Mouse (Mus musculus) testis, postnatal 10 days (tissue): ENCODE measurements at regions not wholly inside any gene's neighbourhood (a gene's known extent, or its start where the extent isn't known, plus 50 kb on each side); places are given as distances from the start of the nearest gene placed in this dataset.

ENCODE experiments used
- DNase-seq: peaks from one replicate; pipeline ENCODE4 v3.0.0; 2021; ENCODE audit warnings: low spot score

DNA sequence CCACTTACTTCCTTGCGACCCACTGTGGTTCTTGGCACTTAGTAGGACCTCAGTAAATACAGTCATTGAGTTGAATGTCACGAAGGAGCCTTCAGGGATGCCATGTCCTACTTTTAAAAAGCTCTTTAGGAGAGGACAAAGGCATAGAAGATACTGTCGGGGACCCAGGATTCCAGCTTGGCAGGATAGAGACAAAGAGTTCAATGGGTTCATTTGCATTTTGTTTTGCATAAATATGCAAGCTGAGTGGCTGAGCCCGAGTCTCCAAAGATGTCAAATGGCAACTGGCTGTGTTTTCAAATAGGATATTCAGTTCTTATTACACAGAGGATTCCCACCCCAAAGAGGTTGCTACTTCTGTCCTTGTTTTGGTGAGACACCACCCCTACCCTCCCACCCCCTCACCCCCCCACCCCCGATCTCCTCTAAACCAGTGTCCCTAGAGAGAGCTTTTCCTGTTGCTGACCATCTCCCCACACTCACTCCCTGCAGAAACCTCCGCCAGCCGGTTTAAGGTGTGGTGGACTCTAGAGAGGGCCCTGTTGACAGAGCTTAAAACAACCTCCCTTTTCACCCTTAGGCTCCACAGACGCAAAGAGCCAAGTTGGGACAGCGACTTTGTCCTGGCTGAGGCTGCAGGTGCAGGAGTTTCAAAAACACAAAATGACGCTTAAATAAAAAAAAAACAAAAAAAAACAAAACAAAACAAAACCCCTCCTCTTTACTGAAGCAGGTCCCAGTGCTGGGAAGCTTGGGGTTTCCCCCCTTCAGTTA lies 57.9 kb downstream of the Sox9 start:
- no peak for DNase-seq

DNA sequence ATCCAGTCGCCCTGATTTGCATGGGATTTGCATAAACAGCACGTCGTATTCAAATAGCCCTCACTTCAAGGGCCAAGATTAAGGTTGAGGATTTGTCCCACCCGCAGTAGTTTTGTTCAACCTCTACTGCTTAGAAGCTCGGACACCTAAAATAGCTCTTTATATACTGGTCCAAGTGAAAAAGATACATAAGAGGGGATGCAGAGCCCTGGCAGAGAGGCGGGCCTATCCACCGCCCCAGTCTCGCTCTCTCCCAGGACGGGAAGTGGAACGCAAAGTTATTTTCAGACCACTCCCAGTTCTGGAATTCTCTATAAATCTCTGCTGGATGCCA lies 58.4 kb downstream of the Sox9 start:
- DNase-seq: no peak

DNA sequence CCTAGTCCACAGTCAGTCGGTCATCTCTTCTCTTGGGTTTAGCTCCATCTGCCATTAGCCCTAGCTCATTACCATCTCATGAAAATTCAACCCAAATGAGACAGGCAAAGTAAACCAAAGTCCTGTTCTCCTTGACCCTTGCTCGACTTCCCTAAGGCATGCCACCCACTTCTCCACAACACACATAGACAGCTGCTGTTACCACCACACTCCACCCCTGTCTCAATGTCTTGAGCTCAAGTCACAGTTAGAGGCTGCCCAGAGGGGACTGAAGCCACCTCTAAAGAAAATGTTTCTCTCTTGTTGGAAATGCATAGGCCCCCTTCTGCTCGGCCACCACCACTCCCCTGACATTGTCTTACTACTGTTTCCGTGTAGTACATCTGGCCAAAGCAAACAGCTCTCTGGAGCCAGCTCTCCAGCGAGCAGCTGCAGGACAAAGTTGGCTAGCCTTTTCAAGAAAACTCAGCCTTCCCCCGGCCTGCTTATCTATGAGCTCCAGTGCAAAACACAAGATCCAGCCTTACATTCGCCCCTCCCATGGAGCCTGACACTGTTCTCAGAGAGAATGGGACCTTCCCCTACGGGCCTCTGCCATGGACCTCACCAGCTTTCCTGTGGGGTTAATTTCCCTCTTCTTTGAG lies 62.4 kb downstream of the Sox9 start:
- DNase-seq: no peak

DNA sequence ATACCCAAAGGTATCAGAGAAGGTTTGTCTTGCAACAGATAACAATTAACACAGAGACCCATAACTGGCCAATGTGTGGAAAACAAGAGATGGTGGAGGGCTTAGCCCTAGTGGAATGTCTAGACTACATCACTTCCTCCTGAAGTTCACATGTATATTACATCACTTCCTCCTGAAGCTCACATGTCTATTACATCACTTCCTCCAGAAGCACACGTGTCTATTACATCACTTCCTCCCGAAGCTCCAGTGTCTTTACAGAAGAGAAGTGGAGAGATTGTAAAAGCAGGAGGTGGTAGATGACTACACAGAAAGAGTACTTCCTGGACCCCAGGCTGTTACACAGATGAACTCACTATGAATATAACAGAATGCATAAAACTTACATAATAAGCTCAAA lies 65.1 kb downstream of the Sox9 start:
- DNase-seq: no peak

DNA sequence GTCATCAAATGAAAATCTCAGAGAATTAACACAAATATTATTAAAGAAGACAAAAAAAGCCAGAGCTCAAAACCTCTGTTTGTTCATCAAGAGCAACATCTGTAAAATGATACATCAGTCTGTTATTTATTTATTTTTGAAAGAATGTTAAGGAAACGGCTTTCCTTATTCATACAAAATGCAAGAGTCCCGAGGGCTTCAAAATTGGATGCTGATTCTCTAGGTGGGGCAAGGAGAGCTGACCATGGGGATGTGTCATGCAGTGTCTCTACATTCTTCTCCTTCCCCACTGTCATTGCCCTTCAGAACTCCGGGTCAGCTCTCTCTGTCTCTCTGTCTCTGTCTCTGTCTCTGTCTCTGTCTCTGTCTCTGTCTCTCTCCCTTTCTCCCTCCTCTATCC lies 65.8 kb downstream of the Sox9 start:
- DNase-seq: no peak

DNA sequence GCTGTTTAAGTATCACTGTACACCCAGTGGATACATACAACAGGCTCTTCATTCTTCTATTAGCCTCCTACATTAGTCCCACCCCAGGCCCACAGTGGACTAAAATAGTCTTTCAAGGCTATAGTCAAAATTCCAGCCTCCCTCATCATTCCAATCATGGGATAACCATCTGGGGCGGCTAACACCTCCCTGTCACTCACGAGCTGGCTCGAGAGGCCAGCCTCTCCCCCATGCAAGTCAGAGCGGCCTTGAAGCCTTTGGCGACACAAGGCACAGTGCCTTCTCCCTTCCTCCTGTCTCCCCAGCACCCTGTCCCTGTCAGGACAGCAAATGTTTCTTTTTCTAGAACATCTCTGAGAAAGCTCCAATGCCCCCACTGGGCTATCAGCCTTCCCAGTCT lies 68.0 kb downstream of the Sox9 start:
- peak; percentile 62 for DNase-seq

DNA sequence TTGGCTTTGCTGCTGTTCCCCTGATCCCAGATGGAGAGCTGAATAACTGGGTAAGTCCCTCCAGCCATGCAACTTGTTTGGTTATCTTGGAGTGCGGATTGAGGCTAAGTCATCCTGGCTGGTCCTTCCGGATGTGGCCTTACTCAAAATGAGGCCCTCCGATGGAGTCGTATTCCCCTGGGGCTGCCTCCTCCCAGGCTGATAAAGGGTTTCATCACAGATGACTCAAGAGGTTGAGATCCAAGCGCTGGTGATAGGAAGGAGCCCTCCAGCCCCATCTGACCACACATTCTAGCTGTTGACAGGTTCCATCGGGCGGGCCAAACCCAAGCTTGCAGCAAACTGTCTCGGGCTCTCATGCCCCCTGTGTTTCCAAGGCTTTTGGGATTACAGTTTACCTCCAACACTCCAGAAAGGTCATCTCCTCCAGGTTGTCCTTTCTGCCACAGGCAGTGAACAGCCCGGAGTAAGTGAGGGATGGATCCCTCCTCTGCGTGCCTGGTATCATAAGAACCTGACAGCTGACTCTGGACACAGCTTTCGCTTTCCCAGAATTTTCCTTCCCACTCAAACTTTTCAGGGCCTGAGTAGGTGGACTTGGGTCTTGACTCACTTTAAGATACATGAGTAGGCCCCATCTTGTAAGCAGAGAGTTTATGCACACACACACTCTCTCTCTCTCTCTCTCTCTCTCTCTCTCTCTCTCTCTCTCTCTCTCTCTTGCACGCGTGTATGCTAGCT lies 68.7 kb downstream of the Sox9 start:
- DNase-seq: peak; percentile 50

DNA sequence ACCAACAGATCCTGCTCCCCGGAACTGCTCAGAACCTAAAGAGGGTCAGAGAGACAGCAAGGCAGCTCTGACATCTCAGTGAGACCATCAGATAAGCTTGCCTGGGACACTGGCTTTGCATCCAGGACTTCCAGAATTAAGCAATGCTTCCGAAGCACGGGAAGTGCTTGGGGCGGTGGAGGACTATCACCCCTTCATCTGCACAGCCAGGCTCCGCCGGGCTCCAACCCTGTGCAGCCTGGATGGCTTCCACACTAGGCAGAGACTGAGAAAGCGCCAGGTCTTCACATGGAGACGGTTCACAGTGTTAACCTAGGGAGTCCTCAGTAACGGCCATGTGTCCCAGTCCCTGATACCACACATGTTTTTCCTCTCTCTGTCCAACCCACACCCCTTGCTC lies 69.3 kb downstream of the Sox9 start:
- DNase-seq: no peak

DNA sequence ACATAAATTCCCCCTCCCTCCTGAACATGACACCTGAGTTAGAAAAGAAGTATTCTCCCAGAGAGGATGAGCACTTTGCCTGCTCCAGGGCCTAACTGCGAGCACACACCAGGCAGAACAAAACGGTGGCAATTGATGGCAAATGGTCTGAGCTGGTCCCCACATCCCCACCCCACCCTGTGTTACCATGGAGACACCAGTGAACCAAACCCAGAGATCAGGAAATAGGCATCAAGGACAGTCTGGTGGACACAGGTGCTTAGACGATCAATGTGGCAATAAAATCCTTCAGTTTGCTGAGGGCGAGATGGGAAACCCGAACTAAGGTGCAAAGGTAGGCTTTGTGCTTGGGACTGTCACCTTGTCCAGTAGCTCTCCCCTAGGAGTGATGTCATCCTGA lies 74.0 kb downstream of the Sox9 start:
- no peak for DNase-seq

DNA sequence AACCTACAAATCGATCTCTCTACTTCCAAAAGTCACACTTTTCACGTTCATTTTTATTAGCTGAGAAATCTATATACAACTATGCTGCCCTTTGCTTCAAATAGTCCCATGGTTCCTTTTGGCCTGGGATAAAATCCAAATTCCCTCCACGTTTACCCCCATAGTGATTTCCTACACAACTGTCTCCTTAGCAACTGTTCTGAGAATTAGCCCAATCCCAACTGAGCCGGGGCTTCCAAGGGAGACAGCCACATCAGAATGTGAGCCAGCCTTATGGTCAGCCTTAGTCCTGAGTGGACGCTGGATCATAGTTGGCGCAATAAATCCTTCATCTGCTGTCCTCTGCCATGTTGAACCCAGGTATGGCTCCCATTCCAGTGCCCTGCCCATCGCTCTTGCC lies 77.3 kb downstream of the Sox9 start:
- no peak for DNase-seq

DNA sequence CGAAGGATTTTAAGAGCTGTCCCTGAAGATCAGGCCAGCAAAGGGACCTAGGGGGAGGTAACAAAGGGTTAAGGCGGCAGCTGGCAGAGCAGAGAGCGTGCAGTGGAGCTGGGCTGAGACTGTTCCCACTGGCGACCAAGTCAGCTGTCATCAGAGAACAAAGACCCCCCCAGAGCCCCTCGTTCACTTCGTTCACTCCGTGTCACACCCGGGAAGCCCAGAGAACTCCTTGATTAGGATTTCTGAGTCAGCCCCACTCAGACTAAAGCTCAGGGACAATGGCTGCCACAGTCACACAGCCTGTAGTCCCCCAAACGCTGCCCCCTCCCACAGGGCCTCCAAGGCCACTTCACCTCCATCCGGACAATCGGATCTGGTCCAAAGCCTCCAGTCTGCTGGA lies 78.8 kb downstream of the Sox9 start:
- no peak for DNase-seq

DNA sequence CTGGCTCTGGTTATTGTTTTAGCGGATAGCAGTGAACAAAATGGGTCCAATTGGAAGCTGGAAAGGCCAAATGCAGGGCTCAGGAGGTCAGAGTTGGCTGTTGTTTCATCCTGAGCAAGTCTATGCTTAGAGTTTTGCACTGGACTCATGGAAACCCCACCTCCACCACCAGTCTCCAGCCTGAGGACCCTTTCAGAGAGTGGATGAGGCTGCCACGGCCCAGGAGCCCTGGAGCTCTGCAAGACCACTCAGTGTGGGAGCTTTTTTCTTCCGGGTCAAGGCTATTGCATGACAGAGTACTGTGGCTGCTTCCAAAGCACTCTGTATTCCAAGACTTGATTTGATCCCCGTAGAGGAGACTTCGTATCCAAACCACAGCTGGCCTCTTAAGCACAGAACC lies 79.2 kb downstream of the Sox9 start:
- DNase-seq: no peak

DNA sequence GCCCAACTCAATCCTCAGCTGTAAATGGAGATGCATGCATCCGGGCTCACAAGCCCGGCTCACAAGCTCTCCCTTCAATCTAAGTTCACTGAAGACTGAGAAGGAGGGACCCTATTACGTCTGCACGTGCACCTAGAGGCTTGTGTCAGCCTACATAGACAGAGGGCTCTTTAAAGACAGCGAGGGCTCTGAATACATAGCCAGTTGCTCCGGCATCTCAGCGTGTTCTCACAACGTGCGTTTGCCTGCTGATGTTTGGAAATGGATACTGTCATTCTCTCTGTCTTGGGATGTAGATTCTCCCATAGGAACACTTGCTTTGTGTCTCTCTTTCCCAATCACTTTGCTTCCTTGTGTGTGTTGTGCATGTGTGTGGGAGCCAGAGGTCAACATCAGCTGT lies 83.8 kb downstream of the Sox9 start:
- no peak for DNase-seq

DNA sequence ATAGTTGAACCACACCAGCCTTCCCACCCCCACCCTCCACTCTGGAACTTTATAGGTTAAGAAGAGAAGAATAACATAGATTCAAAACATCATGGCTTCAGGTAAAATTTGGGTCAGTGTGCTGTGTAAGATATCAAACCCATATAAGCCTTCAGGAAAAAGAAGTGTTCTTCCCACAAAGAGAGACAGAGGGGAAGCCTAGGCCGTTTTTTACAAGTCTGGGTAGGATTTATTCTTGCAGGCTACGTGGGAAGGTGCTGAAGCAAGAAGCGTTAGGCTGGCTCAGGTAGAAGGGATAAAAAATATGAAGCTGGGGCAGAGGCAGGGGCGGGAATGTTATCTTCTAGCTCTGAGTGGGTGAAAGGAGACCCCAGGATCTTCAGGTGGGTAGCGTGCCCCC lies 87.5 kb downstream of the Sox9 start:
- DNase-seq: no peak

DNA sequence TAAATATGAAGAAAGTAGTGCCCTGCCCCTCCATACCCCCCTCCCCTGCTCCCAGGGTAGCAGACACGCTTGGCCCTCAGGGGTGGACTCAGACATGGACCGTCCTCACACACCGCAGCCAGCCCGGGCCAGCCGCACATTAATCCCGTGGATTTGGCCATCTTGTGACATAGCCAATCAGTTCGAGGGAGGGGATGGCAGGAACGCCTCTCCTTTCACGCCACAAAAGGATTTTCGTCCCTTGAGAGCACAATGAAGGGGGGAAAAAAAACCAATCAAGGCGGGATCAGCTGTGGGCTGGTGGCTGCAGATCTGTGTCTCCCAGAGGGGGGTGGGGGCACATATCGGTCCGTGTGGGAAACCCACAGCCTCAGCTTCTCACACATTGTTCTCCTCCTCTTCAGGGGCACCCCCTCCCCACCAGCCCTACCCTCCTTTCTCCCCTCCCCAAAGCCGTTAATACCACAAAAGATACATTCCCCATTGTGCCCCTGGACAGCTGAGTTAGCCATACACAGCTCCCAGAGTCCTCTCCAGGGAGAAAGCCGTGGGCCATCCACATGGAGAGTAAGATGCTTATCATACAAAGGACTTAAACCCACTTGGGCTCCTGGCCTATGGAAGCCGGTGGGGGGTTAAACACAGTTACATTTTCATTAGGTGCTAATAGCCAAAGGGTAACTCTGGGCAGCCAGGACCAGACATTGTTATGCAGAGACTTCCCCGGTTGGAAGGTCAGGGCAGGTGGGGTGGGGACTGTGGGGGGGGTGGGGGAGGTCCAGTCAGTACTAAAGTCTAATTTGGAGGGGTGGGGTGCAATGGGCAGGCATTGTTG lies 88.4 kb downstream of the Sox9 start:
- no peak for DNase-seq

DNA sequence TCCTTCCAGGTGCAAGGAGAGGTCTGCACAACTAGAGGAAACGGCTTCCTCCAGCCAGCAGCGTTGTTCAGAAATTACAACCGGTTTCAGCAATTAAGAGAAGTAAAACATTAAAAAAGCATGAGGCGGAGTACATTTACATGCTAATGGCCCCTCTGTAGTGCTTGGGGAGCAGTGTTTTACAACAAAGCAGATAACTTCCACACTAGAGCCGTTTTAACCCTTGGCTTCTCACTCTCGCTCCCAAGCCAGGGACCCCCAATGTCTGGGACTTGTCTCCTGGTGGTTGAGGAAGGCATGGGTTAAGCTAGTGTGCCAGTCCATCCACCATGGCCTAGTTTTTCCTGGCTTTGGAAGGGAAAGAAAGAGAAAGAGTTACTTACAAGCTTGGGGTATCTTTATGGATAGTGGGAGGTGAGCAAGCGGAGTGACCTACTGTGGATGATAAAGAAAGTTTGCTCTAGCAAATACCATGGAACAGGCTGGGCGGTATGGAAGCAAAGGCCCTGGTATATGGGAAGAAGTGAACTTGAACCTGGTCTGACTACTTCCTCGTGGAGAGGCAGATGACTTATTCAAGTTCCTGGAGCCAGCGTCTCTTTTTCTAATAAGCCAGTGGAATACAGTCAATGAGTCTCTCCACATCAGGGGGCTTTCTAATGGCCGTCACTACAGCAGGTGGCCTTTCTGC lies 90.8 kb downstream of the Sox9 start:
- no peak for DNase-seq

DNA sequence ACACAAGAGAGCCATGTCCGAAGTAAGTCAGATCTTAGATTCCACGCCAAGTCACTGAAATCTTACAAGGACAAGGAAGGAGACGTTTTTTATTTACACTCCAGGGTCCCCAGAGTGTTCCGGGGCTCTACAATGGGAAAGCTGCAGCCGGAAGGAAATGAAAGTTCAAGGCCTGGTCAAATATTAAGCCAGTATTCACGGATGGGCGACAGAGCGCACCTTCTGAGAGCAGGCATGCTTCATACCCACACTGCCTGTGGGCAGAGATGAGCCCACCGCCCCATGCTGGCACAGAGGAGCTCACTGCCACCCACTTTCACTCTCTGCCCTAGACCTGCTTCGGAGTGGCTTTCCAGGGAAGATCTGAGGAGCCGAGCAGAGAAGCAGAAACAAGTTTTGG lies 92.2 kb downstream of the Sox9 start:
- no peak for DNase-seq

DNA sequence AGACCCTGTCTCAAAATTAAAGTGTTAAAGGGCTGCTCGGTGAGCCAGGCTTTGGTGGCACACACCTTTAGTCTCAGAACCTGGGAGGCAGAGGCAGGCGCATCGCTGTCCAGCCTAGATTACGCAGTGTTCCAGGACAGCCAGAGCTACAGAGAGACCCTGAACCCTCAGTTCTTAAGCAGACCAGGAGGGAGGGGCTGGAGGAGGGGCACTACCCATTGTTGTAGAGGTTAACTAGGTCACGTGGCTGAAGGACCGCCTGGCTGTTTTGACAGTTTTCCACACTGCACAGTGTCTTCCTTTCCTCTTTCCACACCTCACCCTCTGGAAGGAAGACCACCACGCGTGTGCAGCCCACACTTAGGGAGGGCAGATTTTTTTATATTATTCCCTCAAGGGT lies 94.2 kb downstream of the Sox9 start:
- no peak for DNase-seq

DNA sequence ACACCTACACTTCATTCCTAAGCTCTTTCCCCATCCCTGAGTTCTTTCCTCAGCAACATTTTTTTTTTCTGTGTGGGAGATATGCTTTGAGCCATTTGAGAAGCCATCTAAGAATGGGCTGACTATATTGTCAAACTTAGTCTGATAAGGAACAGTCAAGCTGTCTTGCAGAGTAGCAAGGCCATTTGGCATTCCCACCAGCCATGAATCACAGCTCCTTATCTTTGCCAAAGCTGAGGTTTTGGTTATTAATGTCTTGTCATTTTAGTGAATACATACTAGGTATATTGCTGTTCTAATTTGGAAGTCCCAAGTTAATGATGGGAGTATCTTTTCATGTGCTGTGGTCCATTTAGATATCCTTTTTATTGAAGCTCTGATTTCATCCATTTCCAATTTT lies 96.4 kb downstream of the Sox9 start:
- no peak for DNase-seq

DNA sequence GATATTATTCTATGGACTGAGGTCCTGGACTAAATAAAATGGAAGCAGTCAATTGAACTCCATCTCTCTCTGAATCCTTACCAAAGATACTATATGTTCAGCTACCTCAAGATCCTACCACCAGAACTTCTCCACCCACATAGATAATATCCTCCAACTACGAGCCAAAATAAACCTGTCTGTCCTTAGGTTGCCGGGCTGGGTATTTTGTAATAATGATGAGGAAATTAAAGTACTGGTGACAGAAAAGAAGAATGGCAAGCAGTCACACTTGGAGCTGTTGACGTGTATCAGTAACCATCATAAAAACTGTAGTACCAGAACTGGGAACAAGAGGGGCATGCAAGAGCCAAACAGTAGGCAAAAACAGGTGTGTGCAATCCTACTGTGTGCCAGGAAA lies 98.7 kb downstream of the Sox9 start:
- no peak for DNase-seq

DNA sequence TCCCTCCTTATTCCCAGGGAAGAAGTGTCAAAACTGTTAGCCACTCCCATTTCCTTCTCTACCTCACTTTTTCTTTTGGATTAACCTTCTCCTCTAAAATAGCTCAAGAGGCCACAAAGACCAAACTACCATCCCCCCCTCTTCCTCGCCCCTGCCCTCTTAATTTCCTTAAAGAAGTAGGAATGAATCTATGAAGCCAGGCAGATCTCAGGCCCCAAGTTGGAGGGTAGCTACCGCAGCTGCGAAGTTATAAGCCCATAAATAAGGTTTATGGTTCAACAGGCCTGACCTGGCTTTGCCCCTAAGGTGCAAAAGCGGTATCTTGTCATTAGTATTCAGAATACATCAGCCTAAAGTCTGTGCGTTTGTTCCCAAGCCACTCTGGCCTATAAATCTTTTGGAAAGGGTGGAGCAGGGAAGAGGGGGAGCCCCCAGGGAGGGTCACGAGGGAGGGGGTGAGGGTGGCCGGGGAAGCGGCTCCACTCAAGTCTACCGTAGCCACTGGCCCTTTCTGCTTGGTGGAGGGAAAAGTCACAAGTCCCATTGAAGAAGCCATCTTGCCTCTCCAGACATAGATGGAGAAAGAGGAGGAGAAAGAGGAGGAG lies 103.4 kb downstream of the Sox9 start:
- no peak for DNase-seq

DNA sequence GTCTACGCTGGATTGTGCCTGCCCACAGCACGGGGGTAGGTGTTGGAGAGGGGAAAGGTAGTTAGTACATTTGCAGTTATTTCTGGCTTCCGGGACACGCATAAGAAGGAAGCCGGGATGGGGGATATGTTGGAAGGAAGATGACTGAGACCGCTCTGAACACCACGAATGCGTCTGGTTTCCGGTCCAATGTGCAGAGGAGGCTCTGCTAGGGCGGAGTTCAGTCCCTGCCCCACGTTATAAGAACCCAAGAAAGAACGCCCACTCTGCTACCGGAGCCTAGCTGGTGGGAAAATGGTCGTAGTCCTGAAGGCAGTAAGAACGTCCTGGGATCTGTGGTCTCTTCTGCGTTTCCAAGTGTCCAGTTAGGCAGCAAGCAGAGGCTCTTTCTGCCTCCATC lies 104.1 kb downstream of the Sox9 start:
- DNase-seq: no peak
